Mouse (Mus musculus): ENCODE measurements around the gene Synj2.

GRCm38 (mm10) chr17:5998235-5998500 is 57.1 kb downstream of the Synj2 start:
- no peak for TF ChIP-seq EP300 (optimal IDR thresholded peaks at IDR 0.05)
- no peak for TF ChIP-seq CTCF (IDR thresholded peaks at IDR 0.05; ENCODE audit: low read depth)

Data from stomach, postnatal 0 days (tissue).